Mouse (Mus musculus) spleen, adult 10 weeks (tissue): ENCODE measurements around the gene Vtn. TPM values are rescaled to one million over a fixed set of nuclear protein-coding genes. Genes with fewer than 3 reads are reported as not detected.

Experiments
- polyA plus RNA-seq: library from polyadenylated mRNA; stranded (reverse); fragments of 350-450 nt; fragmentation: Illumina TruSeq; extraction: RNeasy Lipid Tissue Mini Kit (QIAGEN cat#74804); gene quantifications from one replicate; pipeline ENCODE4 v1.2.3, GENCODE M21; 2015; ENCODE audit warnings: low replicate concordance; ENCODE audit not compliant: insufficient read depth

The Vtn gene
- not detected for polyA plus RNA-seq

GRCm38 (mm10) chr11:78499004-78499403, at the start of gene Vtn:
Vtn (plus strand) TSS chr11:78499091.

GRCm38 (mm10) chr11:78465568-78466180, 33.2 kb upstream of the Vtn start, which contains the start of gene Slc46a1:
Slc46a1 (plus strand) TSS chr11:78465697.

GRCm38 (mm10) chr11:78497544-78498522, 1.1 kb upstream of the Vtn start, which contains the start of gene Sarm1:
Sarm1 (minus strand) TSS chr11:78497754.

GRCm38 (mm10) chr11:78502909-78503650, 4.2 kb downstream of the Vtn start, which contains the start of gene Sebox:
Sebox (plus strand) TSS chr11:78503447.

GRCm38 (mm10) chr11:78512025-78512957, 13.4 kb downstream of the Vtn start, which contains the start of the genes Tmem199 and Poldip2:
Tmem199 (minus strand) TSS chr11:78512172.
Poldip2 (plus strand) TSS chr11:78512193.

GRCm38 (mm10) chr11:78536080-78536689, 37.3 kb downstream of the Vtn start, which contains the start of the genes Tnfaip1 and Ift20:
Tnfaip1 (minus strand) TSS chr11:78536332.
Ift20 (plus strand) TSS chr11:78536361.

GRCm38 (mm10) chr11:78550168-78551058, 51.5 kb downstream of the Vtn start, which contains the start of gene Tmem97:
Tmem97 (minus strand) TSS chr11:78550777.

Other genes starting within 250 kb of the Vtn start
- 107 TPM for gene 2610507B11Rik, start 237.3 kb upstream of the Vtn start, polyA plus RNA-seq
- 0.95 TPM for gene BC030499, start 208.2 kb upstream of the Vtn start, polyA plus RNA-seq
- 12.5 TPM for gene Spag5, start 197.6 kb upstream of the Vtn start, polyA plus RNA-seq
- 4.3 TPM for gene Aldoc, start 176.1 kb upstream of the Vtn start, polyA plus RNA-seq
- gene Pigs, start 170.7 kb upstream of the Vtn start, polyA plus RNA-seq: 24.8 TPM
- 35.6 TPM for gene Unc119, start 155.6 kb upstream of the Vtn start, polyA plus RNA-seq
- gene Foxn1, start 112.5 kb upstream of the Vtn start, polyA plus RNA-seq: not detected
- 0.10 TPM for gene Slc13a2, start 76.9 kb upstream of the Vtn start, polyA plus RNA-seq
- 0.91 TPM for gene Slc46a1, start 33.4 kb upstream of the Vtn start, polyA plus RNA-seq
- gene Sarm1, start 1.3 kb upstream of the Vtn start, polyA plus RNA-seq: 0.37 TPM
- gene Sebox, start 4.4 kb downstream of the Vtn start, polyA plus RNA-seq: not detected
- 41.9 TPM for gene Tmem199, start 13.1 kb downstream of the Vtn start, polyA plus RNA-seq
- gene Poldip2, start 13.1 kb downstream of the Vtn start, polyA plus RNA-seq: 32.6 TPM
- 27.4 TPM for gene Tnfaip1, start 37.2 kb downstream of the Vtn start, polyA plus RNA-seq
- 58.4 TPM for gene Ift20, start 37.3 kb downstream of the Vtn start, polyA plus RNA-seq
- gene Tmem97, start 51.7 kb downstream of the Vtn start, polyA plus RNA-seq: 14.5 TPM
- gene Nlk, start 198.3 kb downstream of the Vtn start, polyA plus RNA-seq: 34.4 TPM